Mouse (Mus musculus): Measurements from ENCODE around the gene Unc79.

DNA sequence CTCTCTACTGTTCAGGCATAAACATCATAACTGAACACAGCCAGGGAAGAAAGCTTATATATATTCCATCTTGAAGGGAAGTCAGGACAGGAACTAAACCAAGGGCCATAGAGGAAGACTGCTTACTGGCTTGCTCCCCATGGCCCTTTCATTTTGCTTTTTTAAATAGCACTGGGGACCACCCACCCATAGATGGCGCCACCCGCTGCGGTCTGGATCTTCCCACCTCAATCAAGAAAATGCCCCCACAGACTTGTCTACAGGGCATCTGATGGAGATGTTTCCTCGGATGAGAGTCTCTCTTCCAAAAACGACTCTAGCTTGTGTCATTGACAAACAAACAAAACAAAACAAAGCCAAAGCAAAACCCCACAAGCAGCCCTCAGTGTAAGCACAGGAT is 151.4 kb downstream of the Unc79 start:
- TF ChIP-seq CTCF (IDR thresholded peaks at IDR 0.05; ENCODE audit: insufficient read depth, low read length) (no peak), POLR2A (IDR thresholded peaks at IDR 0.05; ENCODE audit: borderline replicate concordance, extremely low read depth, low read depth, low read length) (no peak)

All from lung, adult 2 months (tissue).